Mouse (Mus musculus) fibroblast of lung, adult 2 months (primary cell): ENCODE data around the gene Nudt22.
"Not testable (repeated sequence)": the region's sequence is repeated elsewhere in the genome, so short reads cannot be mapped to it uniquely, and the experiment has no call there.

Experiments
- DNase-seq: peaks from one replicate; pipeline ENCODE4 v3.0.0-alpha.2; 2011; ENCODE audit warnings: low read depth

The Nudt22 gene

DNA sequence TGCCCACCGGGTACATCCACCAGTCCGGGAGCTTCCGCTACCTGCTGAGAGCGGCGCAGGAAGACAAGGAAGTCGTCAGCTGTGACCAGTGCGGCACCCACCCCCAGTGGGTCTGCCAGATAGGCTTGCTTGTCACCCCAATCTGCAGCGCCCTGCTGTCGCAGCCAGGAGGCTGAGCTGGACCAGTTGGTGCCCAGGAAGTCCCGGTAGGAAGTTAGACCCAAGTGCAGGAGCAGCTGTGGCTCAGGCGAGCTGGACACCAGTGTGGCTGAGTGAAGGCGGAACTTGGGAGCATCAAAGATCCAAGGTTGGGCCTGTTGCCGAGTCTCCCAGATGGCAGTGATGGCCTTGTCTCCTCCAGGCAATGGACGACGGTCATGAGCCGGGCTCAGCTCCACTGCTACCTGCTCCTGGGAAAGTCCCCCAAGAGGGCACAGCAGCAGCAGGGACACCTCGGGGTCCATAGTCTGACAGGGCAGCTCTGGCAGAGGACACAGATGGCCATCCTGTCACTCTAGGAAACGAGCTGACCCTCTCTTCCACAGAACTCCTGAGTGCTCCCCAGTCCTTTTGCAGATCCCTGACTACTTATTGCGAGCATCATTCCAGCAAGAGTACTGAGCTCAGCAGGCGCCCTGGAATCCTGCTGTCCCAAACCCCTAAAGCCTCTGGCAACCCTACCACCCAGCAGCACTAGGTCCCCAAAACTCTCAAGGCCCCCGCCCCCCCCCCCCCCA is 494 bp downstream of the Nudt22 start:
- no peak for DNase-seq

DNA sequence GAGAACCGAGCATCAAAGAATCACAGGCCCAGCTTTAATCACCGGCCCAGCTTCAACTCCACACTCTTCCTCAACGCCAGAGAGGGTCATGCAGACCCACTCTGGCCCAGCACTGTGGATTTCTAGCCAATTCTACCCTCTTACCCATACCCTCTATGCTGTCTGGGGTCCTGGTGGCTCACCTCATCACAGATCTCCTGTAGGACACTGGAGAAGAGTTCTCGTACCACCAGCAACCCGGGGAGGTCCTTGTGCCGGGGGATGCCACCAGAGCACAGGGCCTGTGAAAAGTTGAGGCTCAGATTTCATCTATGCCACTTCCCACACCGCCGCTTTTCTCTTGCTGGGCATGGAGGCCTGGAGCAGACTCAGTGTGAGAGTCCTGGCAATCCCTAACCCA is 1.4 kb downstream of the Nudt22 start:
- DNase-seq, result no peak

DNA sequence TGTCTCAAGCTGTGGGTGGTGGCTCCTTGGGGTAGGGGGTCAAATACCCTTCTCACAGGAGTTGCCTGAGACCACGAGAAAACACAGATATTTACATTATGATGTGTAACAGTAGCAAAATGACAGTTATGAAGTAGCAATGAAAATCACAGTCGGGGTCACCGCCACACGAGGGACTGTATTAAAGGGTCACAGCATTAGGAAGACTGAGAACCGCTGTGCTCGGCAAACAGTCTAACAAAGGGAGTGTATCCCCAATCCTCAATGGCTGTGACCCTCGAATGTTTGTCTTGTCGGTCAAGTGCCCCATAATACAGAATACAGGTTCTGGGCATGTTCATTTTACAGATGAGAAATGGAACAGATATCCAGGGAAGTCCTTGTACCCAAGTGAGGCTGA is 1.9 kb downstream of the Nudt22 start:
- no peak for DNase-seq

DNA sequence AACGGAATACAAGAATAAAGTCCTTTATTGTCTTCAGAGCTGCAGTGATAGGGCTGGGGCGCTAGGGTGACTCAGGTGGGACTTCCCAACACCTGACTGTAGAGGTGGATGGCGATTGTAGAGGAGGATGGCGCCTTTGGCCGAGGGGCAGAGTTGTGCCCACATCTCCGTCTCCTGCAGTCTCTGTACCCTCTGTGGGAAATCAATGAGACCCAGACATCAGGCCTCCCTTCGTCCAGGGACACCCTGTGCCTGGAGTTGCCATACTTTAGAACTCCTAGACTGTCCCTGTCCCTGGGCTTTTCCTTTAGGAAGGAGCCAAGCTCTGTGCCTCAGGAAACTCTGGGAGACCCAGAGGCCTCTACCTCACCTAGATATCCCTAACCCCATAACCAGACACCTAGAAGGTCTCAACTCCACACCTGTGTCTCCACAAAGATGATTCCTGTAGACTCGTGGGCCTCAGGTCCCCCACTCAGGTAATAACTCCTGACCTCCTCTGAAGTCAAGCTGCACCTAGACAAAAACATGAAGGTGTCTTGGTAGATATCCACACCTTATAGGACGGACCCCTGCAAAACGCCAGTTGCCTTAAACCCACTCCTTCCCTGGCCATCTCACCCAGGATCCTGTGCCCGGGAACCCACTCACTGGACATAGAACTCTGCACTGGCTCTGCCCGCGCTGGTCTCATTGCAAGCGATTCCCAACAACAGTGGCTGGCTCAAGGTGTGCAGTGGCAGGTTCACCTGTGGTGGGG is 2.7 kb downstream of the Nudt22 start:
- DNase-seq, result no peak

DNA sequence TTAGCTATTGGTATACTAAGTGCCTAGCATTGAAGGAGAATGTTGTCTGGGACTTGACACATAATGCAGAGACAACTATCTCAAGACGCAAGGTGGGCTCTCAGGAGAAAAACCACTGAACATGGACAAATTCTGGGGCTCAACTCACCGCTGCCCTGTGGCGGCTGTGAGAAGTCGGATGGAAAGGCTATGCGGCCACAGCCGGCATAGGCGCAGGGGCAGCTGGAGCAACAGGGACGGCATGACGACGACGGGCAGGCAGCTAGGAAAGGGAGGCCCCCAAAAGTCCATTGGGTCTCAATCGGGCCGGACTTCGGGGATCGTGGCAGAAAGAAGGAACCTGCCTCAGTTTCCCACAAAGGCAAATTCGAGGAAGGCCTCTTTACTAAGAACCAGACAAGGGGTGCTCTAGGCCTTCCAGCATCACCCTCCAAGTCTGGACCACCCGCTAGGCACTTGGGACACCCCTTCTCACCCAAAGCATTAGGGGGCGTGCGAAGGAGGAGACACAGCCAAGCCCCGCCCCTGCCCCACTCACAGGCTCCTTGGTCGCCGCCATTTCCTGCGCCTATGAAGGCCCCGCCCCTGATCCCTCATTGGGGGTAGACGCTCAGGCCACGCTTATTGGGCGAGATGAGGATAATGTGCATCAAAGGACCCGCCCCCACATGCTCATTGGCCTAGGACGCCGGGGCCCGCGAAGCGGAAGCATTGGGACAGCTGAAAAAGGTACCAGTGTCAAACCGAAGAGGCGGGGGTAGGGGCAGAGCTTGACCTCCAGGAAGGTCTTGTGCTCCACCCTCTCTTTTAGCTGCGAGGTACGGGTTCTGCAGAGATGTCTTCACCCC is 3.7 kb downstream of the Nudt22 start, which contains the start of gene Dnajc4:
Gene Dnajc4, minus strand, starts transcription at position 562 of the 848 bp plus-strand sequence.
- DNase-seq, result peak; percentile 86

DNA sequence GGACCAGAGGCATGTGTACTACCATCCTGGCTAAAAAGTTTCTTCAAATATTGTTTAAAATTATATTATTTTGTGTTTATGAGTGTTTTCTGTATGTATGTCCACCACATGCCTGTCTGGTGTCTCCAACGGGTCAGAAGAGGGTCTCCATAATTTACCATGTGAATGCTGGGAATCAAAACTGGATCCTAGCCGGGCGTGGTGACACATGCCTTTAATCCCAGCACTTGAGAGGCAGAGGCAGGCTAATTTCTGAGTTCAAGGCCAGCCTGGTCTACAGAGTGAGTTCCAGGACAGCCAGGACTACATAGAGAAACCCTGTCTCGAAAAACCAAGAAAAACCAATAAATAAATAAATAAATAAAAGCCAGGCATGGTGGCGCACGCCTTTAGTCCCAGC is 4.8 kb downstream of the Nudt22 start:
- DNase-seq, result not testable (repeated sequence)

DNA sequence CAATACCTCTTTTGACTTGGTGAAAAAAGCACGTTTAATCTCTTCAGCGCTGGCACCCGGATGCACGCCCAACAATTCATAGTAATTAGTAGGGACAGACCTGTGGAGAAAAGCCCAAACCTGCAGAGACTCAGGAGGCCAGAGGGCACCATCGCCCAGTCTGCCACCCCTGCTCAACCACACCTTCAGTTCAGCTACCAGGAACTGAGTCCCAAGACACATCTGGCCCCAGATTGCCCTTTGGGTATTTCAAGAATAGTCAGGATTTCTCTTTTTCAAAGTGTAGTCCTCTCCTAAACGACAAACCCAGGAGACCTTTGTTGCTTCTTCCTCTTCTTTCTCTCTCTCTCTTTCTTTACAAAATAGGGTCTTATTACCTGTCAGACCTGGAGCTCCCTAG is 5.2 kb downstream of the Nudt22 start:
- DNase-seq, result no peak

DNA sequence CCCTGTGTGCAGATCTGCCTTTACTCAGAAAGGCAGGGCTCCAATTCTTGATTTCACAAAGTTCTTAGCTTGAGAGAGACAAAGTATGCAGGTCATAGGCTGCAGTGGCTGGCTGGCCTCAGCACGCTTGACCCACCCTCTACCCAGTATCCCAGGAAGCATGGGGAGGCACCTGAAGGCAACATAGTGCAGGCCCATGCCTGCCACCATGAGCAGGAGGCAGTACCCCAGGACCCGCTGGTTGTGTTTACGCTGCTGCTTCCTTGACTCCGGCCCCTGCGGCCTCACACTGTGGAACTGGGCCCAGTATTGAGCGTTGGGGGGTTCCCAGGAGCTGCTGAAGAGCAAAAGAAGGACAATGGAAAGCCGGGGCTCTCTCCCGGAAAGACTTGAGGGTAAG is 6.7 kb downstream of the Nudt22 start:
- no peak for DNase-seq

DNA sequence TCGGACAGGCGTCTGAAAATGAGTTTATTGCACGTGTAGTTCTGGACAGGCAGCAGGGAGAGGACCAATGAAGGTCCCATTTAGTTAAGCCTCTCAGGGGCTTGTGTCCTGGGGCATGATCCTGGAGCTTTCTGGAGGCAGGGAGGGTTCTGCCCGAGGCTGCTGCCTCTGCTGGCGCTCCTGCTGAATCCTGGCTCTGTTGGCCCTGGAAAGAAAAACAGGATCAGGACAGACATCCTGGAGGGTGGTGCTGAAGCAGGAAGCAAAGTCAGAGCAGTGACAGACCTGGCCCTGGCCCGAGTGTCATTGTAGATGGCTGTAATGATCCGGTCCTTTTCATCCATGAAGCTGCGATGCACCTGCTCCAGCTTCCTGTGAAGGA is 8.0 kb downstream of the Nudt22 start:
- DNase-seq, result no peak

DNA sequence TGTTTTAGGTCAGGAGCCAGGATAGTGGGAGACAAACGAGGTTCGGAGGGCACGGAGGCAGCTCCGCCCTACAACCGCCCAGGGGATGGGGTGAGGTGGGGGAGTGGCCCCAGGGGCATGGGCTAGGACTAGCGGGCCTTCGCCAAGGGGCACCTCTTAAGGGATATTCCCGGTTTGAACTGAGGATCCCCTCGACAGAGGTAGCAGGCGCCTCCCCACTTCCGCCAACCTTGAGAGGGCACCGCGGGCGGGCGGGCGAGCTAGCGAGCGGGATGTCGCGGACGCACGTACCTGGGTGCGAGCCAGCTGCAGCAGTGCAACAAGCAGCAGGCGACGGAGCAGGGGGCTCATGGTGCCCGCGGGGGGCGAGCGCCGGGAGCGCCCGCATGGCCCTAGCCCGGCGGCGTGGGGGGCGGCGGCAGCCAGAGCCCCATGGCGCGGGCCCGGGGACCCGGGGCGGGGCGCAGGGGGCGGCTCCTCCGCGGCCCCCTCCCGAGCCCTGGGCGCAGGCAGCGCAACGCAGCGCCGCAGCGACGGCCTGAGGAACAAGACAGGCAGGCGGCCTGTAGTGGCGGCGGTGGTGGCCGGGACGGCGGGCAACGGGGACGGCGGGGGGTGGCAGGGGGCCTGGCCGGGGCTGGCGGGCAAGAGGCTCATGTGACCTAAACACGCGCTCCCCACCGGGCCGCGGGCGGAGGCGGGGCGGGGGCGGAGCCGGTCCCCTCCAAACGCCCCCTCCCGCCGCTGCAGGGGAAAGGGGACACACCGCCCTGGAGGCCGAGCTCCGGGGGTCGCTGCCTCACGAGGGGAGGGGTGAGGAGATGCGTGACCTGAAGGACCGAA is 8.6 kb downstream of the Nudt22 start, which contains the start of gene Vegfb:
Gene Vegfb, minus strand, starts transcription at position 591 of the 843 bp plus-strand sequence.
- DNase-seq, result no peak

DNA sequence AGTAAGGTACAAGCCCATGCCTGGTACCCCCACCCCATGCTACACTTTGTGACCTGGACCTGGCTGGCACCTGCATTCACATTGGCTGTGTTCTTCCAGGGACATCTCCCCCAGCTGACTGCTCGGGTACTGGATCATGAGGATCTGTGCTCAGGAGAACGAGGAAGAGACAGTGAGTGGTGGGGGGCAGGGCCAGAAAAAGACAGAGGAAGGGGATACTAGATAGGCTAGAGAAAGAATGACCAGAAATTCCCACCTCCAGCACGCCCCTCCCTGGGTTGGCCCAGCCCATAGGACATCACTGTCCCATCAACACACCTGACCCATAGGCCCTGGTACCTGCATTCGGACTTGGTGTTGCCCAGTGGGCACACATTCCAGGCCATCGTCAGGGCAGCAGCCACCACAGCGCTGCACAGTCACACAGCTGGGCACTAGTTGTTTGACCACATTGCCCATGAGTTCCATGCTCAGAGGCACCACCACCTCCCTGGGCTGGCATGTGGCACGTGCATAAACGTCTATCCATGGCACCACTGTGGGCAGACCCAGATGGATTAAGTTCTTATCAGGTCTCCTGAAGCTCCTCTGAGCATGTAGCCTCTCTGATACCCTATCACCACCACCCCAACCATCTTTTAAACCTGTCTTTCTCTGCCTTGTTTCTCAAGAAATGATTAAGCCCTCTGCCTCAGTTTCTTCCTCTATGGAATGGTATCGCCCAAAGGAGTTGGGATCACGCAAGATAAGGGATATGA is 9.8 kb downstream of the Nudt22 start:
- no peak for DNase-seq

DNA sequence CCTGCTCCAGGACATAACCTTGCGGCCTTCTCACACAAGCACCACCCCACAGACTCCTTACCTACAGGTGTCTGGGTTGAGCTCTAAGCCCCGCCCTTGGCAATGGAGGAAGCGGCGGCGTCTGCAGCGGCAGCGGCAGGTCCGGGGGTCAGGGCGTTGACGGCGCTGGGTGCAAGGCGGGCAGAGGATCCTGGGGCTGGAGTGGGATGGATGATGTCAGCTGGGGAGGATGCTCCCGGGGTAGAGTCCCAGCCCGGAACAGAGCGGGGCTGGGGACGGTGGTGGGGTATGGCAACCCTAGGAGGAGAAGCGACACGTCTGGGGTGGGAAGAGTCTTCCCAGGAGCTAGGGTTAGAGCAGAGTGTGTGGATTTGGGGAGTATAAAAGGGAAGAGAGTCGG is 10.6 kb downstream of the Nudt22 start:
- no peak for DNase-seq

DNA sequence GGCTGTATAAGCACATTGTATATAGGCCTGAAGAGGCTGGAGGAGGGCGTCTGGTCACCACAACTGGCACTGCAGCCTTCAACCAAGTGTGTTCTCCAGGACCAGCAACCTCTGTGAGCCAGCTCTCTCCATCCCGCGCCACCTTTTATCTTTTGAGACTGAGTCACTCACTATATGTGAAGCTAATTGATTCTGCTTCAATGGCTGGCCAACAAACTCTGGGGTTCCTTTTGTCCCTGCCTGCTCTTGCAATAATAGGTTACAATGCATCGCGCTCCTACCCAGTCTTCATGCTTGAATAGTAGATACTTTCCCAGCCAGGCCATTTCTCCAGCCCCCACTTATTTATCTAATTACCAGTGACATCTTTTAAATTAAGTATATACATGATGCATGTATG is 12.3 kb downstream of the Nudt22 start:
- DNase-seq, result no peak

DNA sequence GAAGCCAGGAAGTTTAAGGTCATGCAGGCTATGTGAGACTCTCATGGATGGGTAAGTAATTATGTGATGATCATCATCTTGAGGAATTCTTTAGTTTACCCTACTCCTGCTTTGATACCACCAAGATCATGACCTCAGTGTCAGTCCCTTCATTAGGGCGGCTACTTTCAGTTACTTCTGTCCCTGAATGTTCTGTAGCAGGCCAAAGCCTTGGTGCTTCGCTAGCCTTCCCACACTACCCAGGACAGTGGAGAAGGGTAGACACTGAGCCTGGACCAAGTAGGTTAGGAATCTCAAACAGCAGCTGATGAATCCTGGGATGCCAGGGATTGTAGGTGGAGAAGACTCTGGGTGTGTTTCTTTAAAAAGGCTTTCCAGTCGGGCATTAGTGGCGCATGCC is 14.5 kb downstream of the Nudt22 start:
- no peak for DNase-seq

DNA sequence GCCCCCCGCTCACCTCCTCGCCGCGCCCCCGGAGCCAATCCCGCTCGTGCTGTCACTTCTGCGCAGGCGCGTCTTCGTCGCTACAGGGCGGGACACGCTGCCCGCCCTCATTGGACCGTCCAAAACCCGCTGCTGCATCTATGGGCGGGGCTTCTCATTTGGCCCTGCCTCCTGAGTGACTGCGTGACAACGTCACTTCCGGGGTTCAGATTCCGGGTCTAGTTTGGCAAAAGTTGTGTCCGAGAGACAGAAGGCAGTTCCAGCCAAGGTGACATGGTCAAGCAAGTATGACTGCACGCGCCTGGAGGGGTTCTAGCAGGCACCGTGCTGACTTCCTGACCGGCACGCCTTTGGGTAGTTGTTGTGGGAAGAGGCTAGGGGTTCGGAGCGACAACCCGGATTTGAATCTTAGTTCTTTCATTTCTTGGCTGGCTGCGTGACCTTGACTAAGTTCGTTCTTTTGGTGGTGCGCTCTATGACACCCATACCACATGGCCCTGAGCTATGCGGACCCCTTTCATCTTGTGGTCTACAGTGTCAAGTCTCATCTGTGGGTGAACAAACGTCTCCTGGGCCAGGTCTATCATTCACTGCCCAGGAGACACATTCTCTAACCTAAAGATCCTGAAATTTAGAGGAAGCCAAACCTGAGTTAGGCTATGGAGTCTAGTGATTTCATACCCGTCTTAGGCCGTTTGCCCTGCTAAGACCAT is 15.4 kb downstream of the Nudt22 start, which contains the start of gene Fkbp2:
Gene Fkbp2, minus strand, starts transcription at position 121 of the 713 bp plus-strand sequence.
- DNase-seq, result peak; percentile 95

DNA sequence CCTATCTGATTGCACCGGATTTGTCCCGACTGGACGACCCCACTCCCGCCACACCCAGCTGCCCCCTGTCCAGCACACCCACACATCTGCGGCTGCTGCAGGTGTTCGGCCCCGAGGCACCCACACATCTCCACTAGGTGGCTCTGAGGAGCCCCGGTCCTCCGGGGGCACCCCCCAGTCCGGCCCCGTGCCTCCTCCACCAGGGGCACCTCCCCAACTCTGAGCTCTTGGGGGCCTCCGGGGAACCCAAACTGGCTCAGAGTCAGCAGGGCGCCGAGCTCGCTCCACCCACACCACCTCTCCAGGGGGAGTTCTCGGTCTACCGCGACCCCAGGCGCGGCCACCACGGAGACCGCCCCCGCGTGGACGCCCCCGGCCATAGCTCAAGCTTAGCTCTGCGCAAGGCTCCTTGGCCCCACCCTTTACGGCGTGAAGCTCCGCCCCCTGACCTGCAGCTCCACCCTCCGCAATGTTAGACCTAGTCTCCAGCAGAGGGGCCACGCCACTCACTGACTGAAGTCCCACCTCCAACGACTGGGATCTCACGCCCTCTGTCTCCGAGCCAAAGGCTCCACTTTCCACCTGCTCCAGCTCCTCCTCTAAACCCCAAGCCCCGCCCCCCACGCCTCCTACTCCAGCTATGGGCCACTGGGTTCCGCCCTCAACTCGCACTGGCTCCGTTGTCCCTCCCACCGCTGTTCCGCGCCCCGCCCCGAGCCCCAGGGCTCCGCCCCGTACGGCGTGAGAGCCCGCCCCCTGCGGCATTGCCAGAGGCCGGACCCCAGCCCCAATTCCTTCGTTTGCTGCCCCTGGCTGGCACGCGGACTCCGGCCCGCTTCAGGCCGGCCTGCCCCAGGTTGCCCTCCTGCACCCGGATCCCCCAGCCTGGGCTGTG is 16.2 kb downstream of the Nudt22 start:
- peak; percentile 98 for DNase-seq

DNA sequence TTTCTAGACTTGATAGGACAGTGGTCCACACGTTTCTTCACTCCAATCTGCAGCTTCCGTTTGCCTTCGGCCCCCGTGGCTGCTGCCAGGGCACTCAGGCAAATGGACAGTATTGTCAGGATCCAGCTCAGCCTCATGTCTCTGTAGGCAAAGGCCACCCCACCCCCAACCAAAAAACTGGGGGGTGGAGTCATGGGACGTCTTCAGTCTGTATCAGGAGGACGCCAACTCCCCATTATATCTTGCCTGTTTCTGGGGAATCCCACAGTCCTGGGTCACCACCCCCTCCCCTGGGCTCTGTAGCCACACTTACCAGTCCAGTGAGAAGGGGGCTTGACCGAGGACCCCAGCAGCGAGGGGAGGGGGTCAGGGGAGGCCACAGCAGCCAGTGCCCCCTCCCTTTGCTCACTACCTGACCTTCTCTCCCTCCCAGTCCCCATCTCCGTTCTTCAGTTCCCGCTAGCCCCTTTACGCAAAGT is 16.9 kb downstream of the Nudt22 start:
- DNase-seq, result no peak

DNA sequence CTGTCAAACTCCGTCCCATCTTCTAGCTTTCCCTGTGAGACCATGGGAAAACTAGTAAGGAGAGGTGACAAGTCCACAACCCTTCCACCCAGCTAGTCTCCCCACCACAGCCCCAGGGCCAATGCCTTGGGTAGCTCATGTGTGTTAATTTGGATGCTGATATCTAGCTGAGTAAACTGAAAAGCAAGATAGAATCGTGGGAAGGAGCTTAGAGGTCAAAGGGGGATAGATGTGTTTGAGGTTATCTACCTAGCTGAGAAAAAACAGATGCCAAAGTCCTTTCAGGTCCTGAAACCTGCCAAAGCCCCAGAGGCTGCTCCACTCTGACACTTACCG is 17.3 kb downstream of the Nudt22 start:
- DNase-seq, result no peak
